Mouse (Mus musculus): ENCODE results near the gene Ncstn. TPM values are rescaled to one million over a fixed set of nuclear protein-coding genes. Genes with fewer than 3 reads are reported as not detected.

The Ncstn gene
- polyA plus RNA-seq, 1 experiment from 2014 or later: 127 TPM

DNA sequence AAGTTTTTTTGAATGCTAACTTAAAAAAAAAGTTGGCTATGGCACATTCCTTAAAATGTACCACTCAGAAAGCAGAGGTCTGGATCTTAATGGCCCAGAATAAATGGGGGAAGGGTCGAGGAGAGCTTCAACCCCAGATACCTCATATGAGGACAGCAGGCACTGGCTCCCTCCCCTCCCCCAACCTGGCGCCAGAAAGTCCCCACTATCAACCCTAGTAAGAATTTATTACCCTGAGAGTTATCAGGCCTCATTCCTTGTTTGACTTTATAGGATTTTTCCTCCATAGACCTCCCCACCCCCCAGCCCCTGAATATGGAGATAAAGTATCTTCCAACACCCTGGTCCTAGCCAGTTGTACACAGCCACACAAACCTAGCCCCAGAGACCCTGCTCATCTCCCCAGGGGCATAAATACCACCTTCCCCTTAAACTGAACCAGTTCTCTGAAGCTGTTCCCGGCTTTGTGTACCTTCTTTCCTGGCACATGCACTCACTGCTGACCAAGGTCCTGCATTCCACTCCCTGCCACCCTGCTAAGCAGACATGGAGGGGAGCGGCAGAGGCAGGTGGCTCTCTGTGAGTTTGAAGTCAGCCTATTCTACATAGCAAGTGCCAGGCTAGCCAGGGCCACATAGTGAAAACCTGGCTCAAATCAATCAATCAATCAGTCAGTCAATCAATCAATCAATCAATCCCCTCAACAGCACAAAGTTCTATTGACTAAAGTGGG, 19.1 kb downstream of the Ncstn start:
- H3K27me3 ChIP-seq (ENCODE audit: insufficient read depth, poor library complexity, severe bottlenecking): no peaks in the 10 kb centered on the region
- WGBS: 65% methylated on average over 4 of the region's 4 CpGs
- H3K9me3 ChIP-seq: no peaks in the 10 kb centered on the region
- peaks cover 47% of the 10 kb centered on the region for H3K36me3 ChIP-seq
- H3K27ac ChIP-seq: peak overlapping the region; percentile 75
- no peak for DNase-seq (ENCODE audit: low spot score)
- no peak overlapping the region for H3K4me3 ChIP-seq
- peaks cover 68% of the 10 kb centered on the region for H3K4me1 ChIP-seq (replicated peaks)

DNA sequence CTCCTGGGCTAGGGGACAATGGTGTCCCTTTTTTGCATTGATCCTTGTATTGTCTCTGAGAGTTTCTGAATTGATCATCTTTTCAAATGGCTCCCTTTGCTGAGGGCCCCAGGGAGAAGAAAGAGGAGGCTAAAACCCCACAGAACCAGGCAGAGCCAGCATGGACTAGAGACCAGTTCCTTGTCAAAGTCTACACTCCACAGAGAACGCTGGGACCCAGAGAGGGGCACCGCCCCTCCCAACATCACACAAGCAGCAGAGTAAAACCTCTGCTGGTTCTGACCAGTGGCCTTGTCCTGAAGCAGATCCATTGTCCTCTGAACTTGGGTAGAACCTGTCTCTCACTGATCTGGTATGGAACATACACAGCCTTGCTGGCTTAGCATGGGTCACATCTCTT, 20.5 kb downstream of the Ncstn start:
- Histone ChIP-seq H3K27ac (peak overlapping the region; percentile 88), H3K9me3 (no peaks in the 10 kb centered on the region)

DNA sequence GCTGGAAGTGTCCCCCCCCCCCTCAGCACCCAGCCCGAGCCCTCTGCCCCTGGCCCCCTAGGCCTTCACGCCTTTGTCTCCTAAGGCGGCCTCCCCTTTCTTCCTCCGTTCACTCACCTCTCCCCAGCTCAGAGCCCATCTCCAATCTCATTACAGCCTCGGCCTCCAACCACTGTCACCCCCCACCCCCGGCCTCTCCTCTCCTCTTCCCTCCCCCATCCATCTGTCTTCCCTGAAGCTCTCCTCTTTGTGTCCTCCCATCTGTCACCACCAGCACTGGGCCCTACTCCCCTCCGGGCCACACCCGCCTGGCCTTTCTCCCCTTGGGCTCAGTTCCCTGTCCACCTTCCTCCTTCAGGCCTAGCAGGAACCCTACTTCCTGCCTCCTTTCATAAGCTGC, 21.4 kb downstream of the Ncstn start:
- Histone ChIP-seq H3K27ac (peak overlapping the region; percentile 88), H3K36me3 (peaks cover 24% of the 10 kb centered on the region), H3K4me3 (no peak overlapping the region; the same call in 1 of the 2 replicates), H3K9me3 (no peaks in the 10 kb centered on the region), H3K27me3 (ENCODE audit: insufficient read depth, poor library complexity, severe bottlenecking) (peaks cover 6% of the 10 kb centered on the region), H3K4me1 (replicated peaks) (peaks cover 87% of the 10 kb centered on the region)
- 24% methylated on average over 8 of the region's 8 CpGs for WGBS
- DNase-seq (ENCODE audit: low spot score): peak; percentile 58

More for the DNA sequence above, 20.5 kb downstream of the Ncstn start:
- Histone ChIP-seq H3K27me3 (ENCODE audit: insufficient read depth, poor library complexity, severe bottlenecking) (0 out of 2 replicates have a peak, but pooled peaks cover 4% of the 10 kb centered on the region), H3K4me3 (no peak overlapping the region), H3K36me3 (peaks cover 33% of the 10 kb centered on the region), H3K4me1 (replicated peaks) (peaks cover 81% of the 10 kb centered on the region)
- WGBS: 76% methylated on average over 2 of the region's 2 CpGs
- no peak for DNase-seq (ENCODE audit: low spot score)

- no peak for DNase-seq (ENCODE audit: low spot score)
- Histone ChIP-seq H3K4me1 (replicated peaks) (peaks cover 90% of the 10 kb centered on the region), H3K4me3 (no peak overlapping the region)
Measured at GRCm38 (mm10) chr1:172060659-172061058, 21.9 kb downstream of the Ncstn start.

GRCm38 (mm10) chr1:172058874-172059273, 23.7 kb downstream of the Ncstn start:
- Histone ChIP-seq H3K27me3 (ENCODE audit: insufficient read depth, poor library complexity, severe bottlenecking) (peaks cover 30% of the 10 kb centered on the region), H3K36me3 (peaks cover 6% of the 10 kb centered on the region), H3K27ac (peak overlapping the region; percentile 88), H3K4me1 (replicated peaks) (peaks cover 82% of the 10 kb centered on the region), H3K4me3 (no peak overlapping the region), H3K9me3 (no peaks in the 10 kb centered on the region)
- 60% methylated on average over 7 of the region's 7 CpGs for WGBS
- DNase-seq (ENCODE audit: low spot score): no peak

More at GRCm38 (mm10) chr1:172060659-172061058, 21.9 kb downstream of the Ncstn start:
- Histone ChIP-seq H3K27ac (peak overlapping the region; percentile 88), H3K27me3 (ENCODE audit: insufficient read depth, poor library complexity, severe bottlenecking) (peaks cover 12% of the 10 kb centered on the region), H3K9me3 (no peaks in the 10 kb centered on the region), H3K36me3 (peaks cover 19% of the 10 kb centered on the region)
- WGBS: 55% methylated on average over 4 of the region's 4 CpGs

DNA sequence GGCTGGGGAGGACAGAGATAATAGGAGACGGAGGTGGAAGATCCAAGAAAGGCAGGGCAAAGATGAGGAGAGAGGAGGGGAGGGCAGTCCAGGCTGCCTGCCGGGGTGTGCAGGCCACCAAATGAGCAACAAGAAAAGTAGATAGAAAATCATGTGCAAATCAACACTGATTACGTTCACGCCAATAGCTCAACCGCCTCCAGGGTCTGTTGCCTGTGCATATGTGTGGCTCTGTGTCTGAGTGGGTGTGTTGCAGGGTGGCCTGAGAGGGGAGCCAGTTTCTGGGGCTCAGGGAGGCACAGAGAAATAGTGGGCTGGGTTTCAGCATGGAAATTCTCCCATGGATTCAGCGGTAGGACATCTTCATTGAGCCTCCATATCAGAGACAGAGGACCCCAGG, 24.3 kb downstream of the Ncstn start:
- H3K4me3 ChIP-seq: peak overlapping the region; percentile 59
- no peak for DNase-seq (ENCODE audit: low spot score)
- H3K9me3 ChIP-seq: no peaks in the 10 kb centered on the region
- peaks cover 10% of the 10 kb centered on the region for H3K36me3 ChIP-seq
- peak overlapping the region; percentile 88 for H3K27ac ChIP-seq
- H3K27me3 ChIP-seq (ENCODE audit: insufficient read depth, poor library complexity, severe bottlenecking): peaks cover 35% of the 10 kb centered on the region
- H3K4me1 ChIP-seq (replicated peaks): peaks cover 82% of the 10 kb centered on the region
- 69% methylated on average over 6 of the region's 6 CpGs for WGBS

DNA sequence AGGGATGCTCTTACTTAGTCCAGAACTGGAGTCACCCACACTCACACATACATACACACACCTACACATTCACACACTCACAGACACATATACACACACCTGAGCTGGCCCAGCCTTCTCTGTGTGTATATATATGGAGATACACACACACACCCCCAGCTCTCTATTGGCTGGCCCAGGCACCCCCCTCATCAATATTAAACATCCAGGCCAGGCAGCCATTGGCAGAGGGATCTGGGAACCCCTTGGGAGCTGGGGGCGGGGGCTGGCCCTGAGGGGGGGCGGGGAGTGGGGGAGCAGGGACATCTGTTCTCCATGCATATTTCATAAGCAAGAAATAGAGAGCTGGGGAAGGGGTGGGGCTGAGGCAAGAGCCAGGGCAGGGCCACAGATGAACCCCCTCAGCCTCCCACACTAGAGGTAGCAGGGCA, 25.1 kb downstream of the Ncstn start, which contains the start of gene Nhlh1:
Gene Nhlh1, minus strand, starts transcription at position 83 of the 431 bp plus-strand sequence.
- Histone ChIP-seq H3K27me3 (ENCODE audit: insufficient read depth, poor library complexity, severe bottlenecking) (peaks cover 43% of the 10 kb centered on the region), H3K27ac (peak within 1 kb of the TSS; percentile 88), H3K36me3 (peaks cover 10% of the 10 kb centered on the region), H3K9me3 (no peaks in the 10 kb centered on the region), H3K4me1 (replicated peaks) (peaks cover 87% of the 10 kb centered on the region), H3K4me3 (peak within 1 kb of the TSS; percentile 59)
- WGBS: 13% methylated on average over 2 of the region's 2 CpGs
- DNase-seq (ENCODE audit: low spot score): peak; percentile 73

DNA sequence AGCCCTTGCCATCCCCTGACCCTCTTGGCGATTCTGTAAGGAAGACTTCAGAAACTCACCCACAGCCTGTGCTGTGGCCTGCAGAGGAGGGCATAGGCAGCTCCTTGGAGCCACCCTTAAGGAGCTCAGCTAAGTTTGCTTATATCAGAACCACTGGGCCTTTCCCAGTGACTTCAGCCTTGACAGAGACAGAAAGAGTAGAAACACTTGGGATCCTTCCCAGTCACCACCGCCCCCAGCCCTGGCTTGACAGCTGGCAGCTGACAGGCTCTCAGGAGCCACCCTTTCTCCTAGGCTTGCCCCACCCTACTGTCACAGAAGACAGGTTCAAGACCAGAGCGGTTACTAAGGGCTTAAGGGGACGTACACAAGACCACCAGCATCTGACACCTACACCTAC, 26.3 kb downstream of the Ncstn start:
- DNase-seq (ENCODE audit: low spot score): no peak
- H3K27ac ChIP-seq: peak overlapping the region; percentile 88
- H3K36me3 ChIP-seq: peaks cover 10% of the 10 kb centered on the region
- peak overlapping the region; percentile 59 for H3K4me3 ChIP-seq
- no peaks in the 10 kb centered on the region for H3K9me3 ChIP-seq
- peaks cover 77% of the 10 kb centered on the region for H3K4me1 ChIP-seq (replicated peaks)
- WGBS: 71% methylated on average over 4 of the region's 4 CpGs
- H3K27me3 ChIP-seq (ENCODE audit: insufficient read depth, poor library complexity, severe bottlenecking): peaks cover 52% of the 10 kb centered on the region

DNA sequence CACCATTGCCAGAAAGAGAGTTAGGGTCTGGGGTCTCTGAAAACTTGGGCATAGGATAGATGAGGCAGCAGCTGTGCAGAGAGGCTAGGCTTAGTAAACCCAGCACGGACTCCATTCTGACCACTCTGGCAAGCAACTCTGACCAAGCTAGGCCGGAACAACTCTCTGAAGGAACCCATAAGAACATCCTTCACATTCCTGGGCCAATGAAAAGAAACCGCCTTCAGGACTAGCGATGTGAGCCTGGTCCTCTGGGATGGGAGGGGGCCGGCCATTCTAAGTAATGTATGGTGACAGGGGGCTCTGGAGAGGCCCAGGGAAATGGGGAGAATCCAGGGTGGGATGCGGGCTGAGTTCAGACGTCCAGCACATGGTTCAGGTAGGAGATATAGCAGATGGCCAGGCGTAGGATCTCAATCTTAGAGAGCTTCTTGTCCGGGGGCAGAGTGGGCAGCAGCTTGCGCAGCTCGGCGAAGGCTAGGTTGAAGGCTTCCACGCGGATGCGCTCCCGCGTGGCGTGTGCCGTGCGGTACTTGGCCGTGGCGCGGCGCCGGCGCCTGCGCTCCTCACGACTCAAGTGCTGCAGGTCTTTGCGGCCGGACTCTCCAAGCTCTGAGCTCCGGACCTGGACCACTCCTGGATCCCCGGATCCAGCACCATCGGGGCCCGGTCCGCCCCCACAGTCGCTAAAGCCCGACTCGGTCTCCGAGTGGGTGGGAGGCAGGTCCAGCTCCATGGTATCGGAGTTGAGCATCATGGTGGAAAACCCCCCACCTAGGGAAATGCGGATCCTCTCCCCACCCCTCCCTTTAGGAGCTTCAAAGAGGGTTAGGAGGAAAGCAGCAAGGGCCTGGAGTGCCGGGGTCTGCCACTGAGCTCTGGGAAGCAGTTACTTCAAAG, 28.8 kb downstream of the Ncstn start:
- no peak for DNase-seq (ENCODE audit: low spot score)
- peak overlapping the region; percentile 59 for H3K4me3 ChIP-seq
- no peaks in the 10 kb centered on the region for H3K9me3 ChIP-seq
- H3K27me3 ChIP-seq (ENCODE audit: insufficient read depth, poor library complexity, severe bottlenecking): peaks cover 52% of the 10 kb centered on the region
- H3K27ac ChIP-seq: peak overlapping the region; percentile 86
- peaks cover 10% of the 10 kb centered on the region for H3K36me3 ChIP-seq
- 3% methylated on average over 42 of the region's 42 CpGs for WGBS
- peaks cover 69% of the 10 kb centered on the region for H3K4me1 ChIP-seq (replicated peaks)

DNA sequence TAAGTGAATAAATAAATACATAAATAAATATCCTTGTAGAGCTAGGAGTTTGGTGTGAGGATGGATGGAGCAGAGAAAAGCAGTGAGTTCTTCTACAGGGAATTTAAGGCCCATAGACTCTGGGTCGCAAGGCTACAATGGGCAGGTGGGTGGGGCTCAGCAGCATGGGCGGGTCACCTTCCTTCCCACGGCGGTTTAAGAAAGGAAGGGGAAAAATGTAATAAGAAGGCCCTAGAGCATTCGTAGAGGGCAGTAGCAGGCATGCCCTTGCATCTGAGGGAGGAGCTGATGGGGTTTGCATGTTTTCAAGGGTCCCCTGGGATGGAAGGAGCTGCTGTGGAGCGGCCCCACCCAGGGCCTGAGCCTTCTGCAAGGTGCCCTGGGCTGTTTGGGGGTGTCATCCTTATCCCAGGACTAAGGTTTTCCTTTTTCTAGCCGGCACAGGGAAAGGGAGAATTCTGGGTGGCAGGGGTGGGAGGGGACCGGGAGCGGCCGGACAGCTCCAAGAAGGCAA, 29.8 kb downstream of the Ncstn start:
- Histone ChIP-seq H3K27ac (peak overlapping the region; percentile 86), H3K27me3 (ENCODE audit: insufficient read depth, poor library complexity, severe bottlenecking) (peaks cover 52% of the 10 kb centered on the region), H3K4me1 (replicated peaks) (peaks cover 69% of the 10 kb centered on the region), H3K9me3 (no peaks in the 10 kb centered on the region), H3K36me3 (peaks cover 10% of the 10 kb centered on the region), H3K4me3 (peak overlapping the region; percentile 59)
- WGBS: 5% methylated on average over 10 of the region's 10 CpGs
- no peak for DNase-seq (ENCODE audit: low spot score)

DNA sequence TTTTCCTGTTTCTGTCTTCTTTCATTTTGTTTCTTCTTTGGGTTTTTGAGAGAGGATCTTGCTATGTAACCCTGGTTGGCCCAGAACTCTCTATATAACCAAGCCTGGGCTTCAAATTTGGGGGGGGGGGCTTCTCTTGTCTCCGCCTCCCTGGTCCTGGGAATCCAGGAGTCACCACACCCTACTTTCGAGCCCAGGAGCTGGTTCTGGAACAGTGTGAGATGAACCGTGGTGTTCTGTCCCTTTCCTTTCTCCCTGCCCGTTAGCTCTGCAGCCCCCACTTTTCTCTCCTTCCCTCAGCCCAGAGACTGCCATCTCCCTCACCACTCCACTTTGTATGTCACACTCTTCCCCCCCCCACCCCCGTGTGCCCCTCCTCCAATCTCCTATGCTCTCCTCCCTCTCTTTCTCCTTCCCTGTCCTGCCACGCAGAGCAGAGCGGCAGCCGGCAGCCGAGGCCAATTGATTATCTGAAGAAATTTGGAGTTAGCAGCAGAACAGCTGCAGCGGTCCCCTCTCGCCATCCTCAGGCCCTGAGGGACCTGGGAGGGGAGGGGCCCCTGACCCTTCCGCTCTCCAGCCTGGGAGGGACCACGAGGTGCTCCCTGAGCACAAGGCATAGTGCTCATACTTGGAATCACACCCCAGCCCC, 33.3 kb downstream of the Ncstn start:
- Histone ChIP-seq H3K27ac (peak overlapping the region; percentile 92), H3K4me3 (peak overlapping the region; percentile 29), H3K27me3 (ENCODE audit: insufficient read depth, poor library complexity, severe bottlenecking) (peaks cover 39% of the 10 kb centered on the region), H3K9me3 (no peaks in the 10 kb centered on the region), H3K36me3 (peaks cover 9% of the 10 kb centered on the region), H3K4me1 (replicated peaks) (peaks cover 62% of the 10 kb centered on the region)
- 14% methylated on average over 13 of the region's 13 CpGs for WGBS
- DNase-seq (ENCODE audit: low spot score): peak; percentile 84

GRCm38 (mm10) chr1:172048241-172048734, 34.3 kb downstream of the Ncstn start:
- peaks cover 52% of the 10 kb centered on the region for H3K4me1 ChIP-seq (replicated peaks)
- DNase-seq (ENCODE audit: low spot score): no peak
- H3K27me3 ChIP-seq (ENCODE audit: insufficient read depth, poor library complexity, severe bottlenecking): peaks cover 30% of the 10 kb centered on the region
- no peaks in the 10 kb centered on the region for H3K36me3 ChIP-seq
- peak overlapping the region; percentile 29 for H3K4me3 ChIP-seq
- WGBS: 17% methylated on average over 6 of the region's 6 CpGs
- H3K9me3 ChIP-seq: no peaks in the 10 kb centered on the region
- H3K27ac ChIP-seq: peak overlapping the region; percentile 92

All from hindbrain, embryonic 10.5 days (tissue).